8 mouse cellular contexts compared by ENCODE assay signal in the genomic region with DNA sequence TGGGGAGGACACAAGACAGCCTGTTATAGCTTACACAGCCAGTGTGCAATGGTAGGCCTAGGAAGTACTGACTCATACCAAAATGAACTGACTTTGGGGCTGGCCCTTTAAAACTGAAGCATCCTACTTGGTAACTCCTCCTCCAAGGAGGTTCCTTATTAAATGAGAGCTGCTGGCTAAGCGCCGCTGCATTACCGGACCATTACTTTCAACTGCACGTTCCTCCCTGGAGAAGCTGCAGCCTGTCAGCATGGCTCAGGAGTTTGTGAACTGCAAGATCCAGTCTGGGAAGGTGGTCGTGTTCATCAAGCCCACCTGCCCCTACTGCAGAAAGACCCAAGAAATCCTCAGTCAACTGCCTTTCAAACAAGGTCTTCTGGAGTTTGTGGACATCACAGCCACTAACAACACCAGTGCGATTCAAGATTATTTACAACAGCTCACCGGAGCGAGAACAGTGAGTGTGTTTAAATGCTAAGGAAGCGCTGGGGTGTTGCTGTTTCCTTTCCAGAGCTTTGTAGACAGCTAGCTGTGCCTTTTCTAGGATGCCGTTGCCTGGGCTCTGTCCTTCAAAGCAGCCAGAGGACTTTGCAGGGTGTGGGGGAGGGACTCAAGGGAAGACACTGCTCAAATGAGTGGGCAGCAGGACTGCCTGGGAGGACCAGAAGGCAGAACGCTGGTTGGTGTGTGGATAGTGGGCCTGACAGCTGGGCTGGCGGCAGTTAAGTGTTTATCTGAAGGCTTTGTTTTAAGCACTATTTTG. TPM values are rescaled to one million over a fixed set of nuclear protein-coding genes. Genes with fewer than 3 reads are reported as not detected.
A peak's percentile ranks its signal among the peaks of the same experiment; 100 is the strongest.
DNase-seq lines count a peak whose midpoint lies in the region; ATAC-seq and TF ChIP-seq lines count a peak whose summit lies in the region.

A gene (plus strand): TSS at position 150 of the 763 bp plus-strand sequence.

- dilution Hi-C loops in CH12.LX (cut with MboI; ENCODE audit: extremely low pct_ligation_motif_present, extremely low pct_unique_long_range_greater_than_20kb, low sequenced_read_pairs) = no loop called here

- H3K4me1 ChIP-seq in CH12.LX (ENCODE audit: control insufficient read depth in 1 of 2, insufficient read depth in 2 of 2) = peaks cover 15 to 55% of the 10 kb centered on the region in 2 experiments
- peaks cover 23% of the 10 kb centered on the region for H3K4me1 ChIP-seq in forebrain, embryonic 12.5 days
- H3K4me1 ChIP-seq in heart, embryonic 16.5 days (ENCODE audit: control insufficient read depth, insufficient read depth, low read length) = peaks cover 16% of the 10 kb centered on the region; the same call in 1 of the 2 replicates
- H3K4me1 ChIP-seq in liver, embryonic 13.5 days (replicated peaks) = peaks cover 60% of the 10 kb centered on the region
- peaks cover 9% of the 10 kb centered on the region; the same call in 1 of the 2 replicates for H3K4me1 ChIP-seq in stomach, embryonic 15.5 days

- no peaks in the 10 kb centered on the region for H3K27me3 ChIP-seq in CH12.LX (replicated peaks)
- no peaks in the 10 kb centered on the region for H3K27me3 ChIP-seq in forebrain, embryonic 12.5 days
- H3K27me3 ChIP-seq in heart, embryonic 16.5 days (ENCODE audit: control insufficient read depth, insufficient read depth, low read length) = no peaks in the 10 kb centered on the region
- no peaks in the 10 kb centered on the region for H3K27me3 ChIP-seq in liver, embryonic 13.5 days
- H3K27me3 ChIP-seq in stomach, embryonic 15.5 days (replicated peaks) = no peaks in the 10 kb centered on the region

- no peaks in the 10 kb centered on the region for H3K9me3 ChIP-seq in CH12.LX (replicated peaks; ENCODE audit: low read length)
- H3K9me3 ChIP-seq in forebrain, embryonic 12.5 days = no peaks in the 10 kb centered on the region
- H3K9me3 ChIP-seq in heart, embryonic 16.5 days (replicated peaks; ENCODE audit: control insufficient read depth, low read length) = no peaks in the 10 kb centered on the region
- H3K9me3 ChIP-seq in liver, embryonic 13.5 days (replicated peaks) = no peaks in the 10 kb centered on the region
- no peaks in the 10 kb centered on the region for H3K9me3 ChIP-seq in stomach, embryonic 15.5 days

- no peak for TF ChIP-seq CTCF in CH12.LX (conservative IDR thresholded peaks at IDR 0.05 in 1 of 2, IDR thresholded peaks at IDR 0.05 in 1 of 2; ENCODE audit: low read depth in 2 of 2, low read length in 2 of 2)

- H3K4me2 ChIP-seq in CH12.LX (ENCODE audit: insufficient read depth, low read depth, poor library complexity, severe bottlenecking) = peak within 1 kb of the TSS; percentile 84
- H3K4me2 ChIP-seq in forebrain, embryonic 12.5 days = peak within 1 kb of the TSS; percentile 73
- peak within 1 kb of the TSS; percentile 75 for H3K4me2 ChIP-seq in heart, embryonic 16.5 days (ENCODE audit: low read depth, low read length)
- peak within 1 kb of the TSS; percentile 75 for H3K4me2 ChIP-seq in liver, embryonic 13.5 days
- H3K4me2 ChIP-seq in stomach, embryonic 15.5 days = peak within 1 kb of the TSS; percentile 68

- under 1% methylated on average over 12 of the region's 12 CpGs for WGBS in forebrain, embryonic 12.5 days
- WGBS in heart, embryonic 16.5 days = under 1% methylated on average over 12 of the region's 12 CpGs
- 2% methylated on average over 12 of the region's 12 CpGs for WGBS in liver, embryonic 13.5 days (ENCODE audit: insufficient replicate concordance)
- 0% methylated on average over 12 of the region's 12 CpGs for WGBS in stomach, embryonic 15.5 days

- H3K4me3 ChIP-seq in CH12.LX (replicated peaks in 1 of 3; ENCODE audit: low read depth in 2 of 3, low read length in 2 of 3, poor library complexity in 1 of 3) = peak within 1 kb of the TSS; percentile 70 to 94 (median 88)
- H3K4me3 ChIP-seq in forebrain, embryonic 12.5 days (replicated peaks) = peak within 1 kb of the TSS; percentile 47
- H3K4me3 ChIP-seq in heart, embryonic 16.5 days (ENCODE audit: low read length) = peak within 1 kb of the TSS; percentile 72
- H3K4me3 ChIP-seq in liver, embryonic 13.5 days (replicated peaks) = peak within 1 kb of the TSS; percentile 64
- peak within 1 kb of the TSS; percentile 60 for H3K4me3 ChIP-seq in stomach, embryonic 15.5 days (replicated peaks)

- TF ChIP-seq POLR2A in CH12.LX (IDR thresholded peaks at IDR 0.05; ENCODE audit: low read depth, low read length) = peak; percentile 87

- H3K9ac ChIP-seq in CH12.LX (ENCODE audit: insufficient read depth, low read depth) = peak within 1 kb of the TSS; percentile 77
- peak within 1 kb of the TSS; percentile 49 for H3K9ac ChIP-seq in forebrain, embryonic 12.5 days
- peak within 1 kb of the TSS; percentile 79 for H3K9ac ChIP-seq in heart, embryonic 16.5 days (ENCODE audit: low read length)
- H3K9ac ChIP-seq in liver, embryonic 13.5 days = peak within 1 kb of the TSS; percentile 71
- peak within 1 kb of the TSS; percentile 34 for H3K9ac ChIP-seq in stomach, embryonic 15.5 days

- peak within 1 kb of the TSS; percentile 18; the same call in 1 of the 2 replicates for H3K27ac ChIP-seq in CH12.LX (ENCODE audit: insufficient read depth, low read depth)
- peak within 1 kb of the TSS; percentile 71 for H3K27ac ChIP-seq in forebrain, embryonic 12.5 days
- H3K27ac ChIP-seq in heart, embryonic 16.5 days (ENCODE audit: low read length) = peak within 1 kb of the TSS; percentile 94
- H3K27ac ChIP-seq in liver, embryonic 13.5 days = peak within 1 kb of the TSS; percentile 69
- peak within 1 kb of the TSS; percentile 87 for H3K27ac ChIP-seq in stomach, embryonic 15.5 days

- peak; percentile 90 for DNase-seq in CH12.LX (ENCODE audit: extremely low read depth)
- peak; percentile 72 for DNase-seq in c-Kit-positive CD71-positive TER-119-positive erythroid progenitor cells, embryonic 14.5 days (ENCODE audit: low spot score)
- DNase-seq in kidney, postnatal 25 days = peak; percentile 85 to 87
- peak; percentile 64 for DNase-seq in liver, embryonic 13.5 days
- peak; percentile 65 for DNase-seq in neural tube, embryonic 10.5 days (ENCODE audit: extremely low spot score, low spot score)

- ATAC-seq in forebrain, embryonic 12.5 days (ENCODE audit: low FRiP score) = peak; percentile 87
- peak; percentile 91 for ATAC-seq in heart, embryonic 16.5 days (replicated peaks; ENCODE audit: extremely low read depth, insufficient read depth, low FRiP score)
- ATAC-seq in liver, embryonic 13.5 days (ENCODE audit: low read depth) = peak; percentile 80
- peak; percentile 82 for ATAC-seq in stomach, embryonic 15.5 days (ENCODE audit: insufficient read depth, low FRiP score, low read depth)

- peaks cover 23% of the 10 kb centered on the region for H3K79me2 ChIP-seq in CH12.LX (replicated peaks; ENCODE audit: control insufficient read depth, extremely low read depth, insufficient read depth, poor library complexity, severe bottlenecking)

- no peak for TF ChIP-seq RAD21 in CH12.LX (IDR thresholded peaks at IDR 0.05; ENCODE audit: low read depth, low read length)

- H3K36me3 ChIP-seq in CH12.LX (replicated peaks in 1 of 2; ENCODE audit: control insufficient read depth in 1 of 2, insufficient read depth in 1 of 2, low read length in 1 of 2) = no peaks in the 10 kb centered on the region
- H3K36me3 ChIP-seq in forebrain, embryonic 12.5 days (replicated peaks) = no peaks in the 10 kb centered on the region
- no peaks in the 10 kb centered on the region for H3K36me3 ChIP-seq in heart, embryonic 16.5 days (ENCODE audit: control insufficient read depth, insufficient read depth)
- H3K36me3 ChIP-seq in liver, embryonic 13.5 days = no peaks in the 10 kb centered on the region
- no peaks in the 10 kb centered on the region for H3K36me3 ChIP-seq in stomach, embryonic 15.5 days

- in situ Hi-C loops in CH12.LX (cut with MboI; ENCODE audit: low pct_ligation_motif_present, low pct_unique_long_range_greater_than_20kb, low sequenced_read_pairs) = no loop called here

- 0 out of 2 replicates have a peak, but pooled peaks have one; percentile 30 for TF ChIP-seq EP300 in CH12.LX (IDR thresholded peaks at IDR 0.05; ENCODE audit: low read length)

TF ChIP-seq in CH12.LX, 34 proteins besides CTCF, POLR2A, EP300 and RAD21 (continues in another document):
- TF ChIP-seq ETS1 (conservative IDR thresholded peaks at IDR 0.05; ENCODE audit: low read depth, low read length) (peak; percentile 47; the same call in 1 of the 2 replicates), HCFC1 (IDR thresholded peaks at IDR 0.05; ENCODE audit: low read depth, low read length) (peak; percentile 66), ZNF384 (IDR thresholded peaks at IDR 0.05; ENCODE audit: low read depth, low read length) (no peak), MYC (IDR thresholded peaks at IDR 0.05; ENCODE audit: low read depth, low read length) (no peak), MAX (IDR thresholded peaks at IDR 0.05; ENCODE audit: low read length) (0 out of 2 replicates have a peak, but pooled peaks have one; percentile 20), USF1 (IDR thresholded peaks at IDR 0.05; ENCODE audit: low read depth, low read length) (no peak), IRF4 (IDR thresholded peaks at IDR 0.05; ENCODE audit: low read depth, low read length) (peak; percentile 82), SMC3 (IDR thresholded peaks at IDR 0.05; ENCODE audit: low read depth, low read length) (no peak), ZKSCAN1 (IDR thresholded peaks at IDR 0.05; ENCODE audit: borderline replicate concordance, low read depth, low read length) (no peak), TCF12 (IDR thresholded peaks at IDR 0.05; ENCODE audit: low read depth, low read length) (peak; percentile 68), POLR2AphosphoS2 (IDR thresholded peaks at IDR 0.05; ENCODE audit: low read depth, low read length) (peak; percentile 46; the same call in 1 of the 2 replicates), SIN3A (IDR thresholded peaks at IDR 0.05; ENCODE audit: low read length) (peak; percentile 95), GABPA (IDR thresholded peaks at IDR 0.05; ENCODE audit: insufficient replicate concordance, low read depth, low read length) (no peak), CHD2 (IDR thresholded peaks at IDR 0.05; ENCODE audit: low read length) (no peak), MAZ (IDR thresholded peaks at IDR 0.05; ENCODE audit: low read depth, low read length) (0 out of 2 replicates have a peak, but pooled peaks have one; percentile 27), UBTF (IDR thresholded peaks at IDR 0.05; ENCODE audit: low read depth, low read length) (no peak), BHLHE40 (IDR thresholded peaks at IDR 0.05; ENCODE audit: low read depth, low read length) (no peak; the same call in 1 of the 2 replicates), RCOR1 (conservative IDR thresholded peaks at IDR 0.05; ENCODE audit: low read depth, low read length) (no peak)

RNA-seq across cellular contexts. Expression of the gene that starts here (rescaled TPM):
- total RNA-seq in CH12.LX (2012; rRNA removed) (21.2 and 26.2 TPM in 2 replicates), CH12.LX (2014; rRNA removed) (62.8 and 65.5 TPM in 2 replicates)
- polyA plus RNA-seq in CH12.LX (2012; ENCODE audit: insufficient read length, low read depth) = 48.0 and 53.3 TPM in 2 replicates
- 24.3 and 27.8 TPM in 2 replicates for polyA plus RNA-seq in forebrain, embryonic 12.5 days (2016; fragmentation: Nextera tagmentation; extraction: Ambion mirVana)
- polyA plus RNA-seq in heart, embryonic 16.5 days (2015; fragmentation: Nextera tagmentation; extraction: Ambion mirVana) = 125 and 135 TPM in 2 replicates
- polyA plus RNA-seq in liver, embryonic 13.5 days (2015; fragmentation: Nextera tagmentation; extraction: Ambion mirVana) = 32.2 and 35.7 TPM in 2 replicates
- polyA plus RNA-seq in stomach, embryonic 15.5 days (2015; fragmentation: Nextera tagmentation; extraction: Ambion mirVana) = 88.3 and 91.7 TPM in 2 replicates

Comparison
In these comparisons a context has a peak if more than half of its experiments do, and no peak if none do; other contexts are left out.
1. Peak in every context shown above with its lines: DNase-seq, ATAC-seq, H3K4me3 ChIP-seq and H3K27ac ChIP-seq.
2. H3K27ac ChIP-seq: peak in every context shown above with its lines; median percentile 94 in heart, embryonic 16.5 days; 87 in stomach, embryonic 15.5 days; 71 in forebrain, embryonic 12.5 days; 69 in liver, embryonic 13.5 days; 18 in CH12.LX.